Mouse (Mus musculus): ENCODE data around the gene Gm17654. TPM values are rescaled to one million over a fixed set of nuclear protein-coding genes. Genes with fewer than 3 reads are reported as not detected.
"Not testable (repeated sequence)": the region's sequence is repeated elsewhere in the genome, so short reads cannot be mapped to it uniquely, and the experiment has no call there.

The Gm17654 gene
- not detected in 2 replicates for polyA plus RNA-seq (2012; rRNA removed)

- DNase-seq (ENCODE audit: low read depth): not testable (repeated sequence)
These were observed at the start of gene Gm17654 for GRCm38 (mm10) chr14:43579046-43579445. Gene Gm17654, minus strand, starts transcription at chr14:43579146.

- not testable (repeated sequence) for DNase-seq (ENCODE audit: low read depth)
These were observed 29.0 kb upstream of the Gm17654 start, which contains the start of gene Gm10375 for GRCm38 (mm10) chr14:43607913-43608312. Gene Gm10375, minus strand, starts transcription at chr14:43608013.

GRCm38 (mm10) chr14:43577969-43578368 is 977 bp downstream of the Gm17654 start:
- not testable (repeated sequence) for DNase-seq (ENCODE audit: low read depth)

GRCm38 (mm10) chr14:43552271-43552670 is 26.7 kb downstream of the Gm17654 start:
- not testable (repeated sequence) for DNase-seq (ENCODE audit: low read depth)

- DNase-seq (ENCODE audit: low read depth): not testable (repeated sequence)
These were observed 32.7 kb downstream of the Gm17654 start for GRCm38 (mm10) chr14:43546281-43546680.

- not testable (repeated sequence) for DNase-seq (ENCODE audit: low read depth)
These were observed 35.7 kb downstream of the Gm17654 start, which contains the start of gene Gm5799 for GRCm38 (mm10) chr14:43543276-43543675. Gene Gm5799, plus strand, starts transcription at chr14:43543576.

GRCm38 (mm10) chr14:43538144-43538543 is 40.8 kb downstream of the Gm17654 start:
- not testable (repeated sequence) for DNase-seq (ENCODE audit: low read depth)

- not testable (repeated sequence) for DNase-seq (ENCODE audit: low read depth)
These were observed 46.6 kb downstream of the Gm17654 start for GRCm38 (mm10) chr14:43532387-43532786.

GRCm38 (mm10) chr14:43532011-43532383 is 46.9 kb downstream of the Gm17654 start:
- DNase-seq (ENCODE audit: low read depth): not testable (repeated sequence)

- not testable (repeated sequence) for DNase-seq (ENCODE audit: low read depth)
These were observed 47.6 kb downstream of the Gm17654 start for GRCm38 (mm10) chr14:43531052-43532010.

Other genes starting within 250 kb of the Gm17654 start
- gene 1700001F09Rik, start 231.3 kb downstream of the Gm17654 start, polyA plus RNA-seq (2012; rRNA removed): not detected in 2 replicates
- gene Gm8138, start 162.8 kb downstream of the Gm17654 start, polyA plus RNA-seq (2012; rRNA removed): not detected in 2 replicates
- gene Gm5799, start 35.6 kb downstream of the Gm17654 start, polyA plus RNA-seq (2012; rRNA removed): 0.19 TPM in 1 of 2 replicates, not detected in the other
- gene Gm10375, start 28.9 kb upstream of the Gm17654 start, polyA plus RNA-seq (2012; rRNA removed): not detected in 2 replicates
- not detected in 2 replicates for gene Gm8165, start 98.1 kb upstream of the Gm17654 start, polyA plus RNA-seq (2012; rRNA removed)
- gene Gm7324, start 118.7 kb upstream of the Gm17654 start, polyA plus RNA-seq (2012; rRNA removed): not detected in 2 replicates
- gene Gm16506, start 148.3 kb upstream of the Gm17654 start, polyA plus RNA-seq (2012; rRNA removed): not detected in 2 replicates
- not detected in 2 replicates for gene Gm6526, start 168.7 kb upstream of the Gm17654 start, polyA plus RNA-seq (2012; rRNA removed)
- not detected in 2 replicates for gene Gm8180, start 205.6 kb upstream of the Gm17654 start, polyA plus RNA-seq (2012; rRNA removed)

Measured in gonadal fat pad, adult 2 months (tissue).